Mouse (Mus musculus): ENCODE data around the gene Atxn7.

Atxn7 gene

DNA sequence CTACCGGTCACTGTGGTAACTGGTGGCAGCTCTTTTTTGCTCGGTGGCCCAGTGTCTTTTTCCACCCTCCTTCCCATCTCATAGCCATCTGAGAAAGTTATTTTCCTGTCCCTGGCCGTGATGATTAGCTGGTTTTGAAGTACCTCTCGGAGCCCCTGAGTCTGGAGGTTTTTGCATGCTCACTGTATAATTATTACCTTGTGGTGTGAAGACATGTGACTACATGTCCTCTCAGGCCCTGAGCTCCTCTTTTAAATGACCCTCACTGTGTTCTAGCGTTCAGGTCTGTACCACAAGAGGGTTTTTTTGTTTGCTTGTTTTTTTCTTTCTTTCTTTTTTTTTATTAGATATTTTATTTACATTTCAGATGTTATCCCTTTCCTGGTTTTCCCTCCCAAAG is 7.2 kb downstream of the Atxn7 start:
- no peak for TF ChIP-seq GATA4 (IDR thresholded peaks at IDR 0.05; ENCODE audit: insufficient replicate concordance, low read length)

DNA sequence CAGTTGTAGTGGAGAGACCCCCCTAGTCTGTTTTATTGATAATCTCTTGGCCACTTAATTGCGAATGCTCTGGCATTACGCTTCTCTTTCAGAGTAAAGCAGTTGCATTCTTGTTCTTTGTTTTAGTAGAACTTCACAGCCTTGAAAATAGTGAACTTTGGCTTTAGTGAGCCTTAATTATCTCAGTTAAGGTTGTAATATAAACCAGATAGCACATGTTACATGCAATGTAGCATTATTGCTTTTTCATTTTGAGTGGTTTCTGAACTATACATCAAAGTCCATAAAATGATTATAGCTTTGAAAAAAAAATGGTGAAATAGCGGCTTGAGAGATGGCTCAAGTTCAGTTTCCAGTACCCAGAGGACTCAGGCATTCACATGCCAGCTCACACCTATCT is 9.3 kb downstream of the Atxn7 start:
- TF ChIP-seq GATA4 (IDR thresholded peaks at IDR 0.05; ENCODE audit: insufficient replicate concordance, low read length) = no peak

DNA sequence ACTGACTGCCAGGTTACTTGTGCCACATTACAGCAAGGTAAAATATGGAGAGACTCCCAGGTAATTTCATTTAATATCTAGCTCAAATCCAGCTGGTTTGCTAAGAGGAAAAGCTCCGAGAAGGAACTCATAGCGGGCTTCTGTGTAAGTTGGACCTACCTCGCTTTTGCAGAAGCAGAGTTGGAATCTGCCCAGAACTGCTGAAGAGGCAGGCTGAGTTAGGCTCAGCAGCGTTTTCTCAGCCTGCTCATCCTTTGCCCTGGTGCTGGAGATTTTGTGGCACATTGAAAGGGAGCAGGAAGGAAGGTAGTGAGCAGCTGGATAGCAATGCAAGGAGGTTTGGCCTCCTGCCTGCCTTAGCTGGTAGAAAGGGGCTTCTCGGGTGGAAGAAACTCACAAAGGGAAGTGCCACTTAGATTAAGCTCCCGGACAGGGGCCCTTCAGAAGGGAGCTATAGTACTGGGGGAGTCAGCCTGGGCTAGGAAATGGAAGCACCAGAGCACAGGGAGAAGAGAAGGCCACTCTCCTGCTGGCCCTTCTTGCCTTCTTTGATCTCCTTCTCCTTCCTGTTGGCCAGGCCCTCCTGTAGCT is 10.5 kb downstream of the Atxn7 start:
- TF ChIP-seq GATA4 (IDR thresholded peaks at IDR 0.05; ENCODE audit: insufficient replicate concordance, low read length) = no peak

DNA sequence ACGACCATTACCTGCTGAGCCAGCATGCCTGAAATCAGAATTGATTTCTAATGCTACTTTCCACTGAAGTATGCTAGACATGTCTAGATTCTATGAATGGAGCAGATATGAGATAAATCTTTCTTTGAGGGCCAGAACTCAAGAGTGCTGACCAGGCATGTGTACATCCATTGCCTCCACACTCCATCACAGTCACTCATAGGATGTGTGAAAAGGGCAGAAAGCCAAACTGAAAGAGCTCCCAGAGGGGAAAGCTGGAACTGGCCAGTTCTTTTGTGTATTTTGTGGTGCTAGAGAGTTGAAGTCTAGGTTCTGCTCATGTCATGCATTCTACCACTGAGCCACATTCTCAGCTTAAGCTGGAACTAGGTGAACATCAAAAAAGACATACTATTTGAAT is 16.3 kb downstream of the Atxn7 start:
- TF ChIP-seq GATA4 (IDR thresholded peaks at IDR 0.05; ENCODE audit: insufficient replicate concordance, low read length) = no peak

DNA sequence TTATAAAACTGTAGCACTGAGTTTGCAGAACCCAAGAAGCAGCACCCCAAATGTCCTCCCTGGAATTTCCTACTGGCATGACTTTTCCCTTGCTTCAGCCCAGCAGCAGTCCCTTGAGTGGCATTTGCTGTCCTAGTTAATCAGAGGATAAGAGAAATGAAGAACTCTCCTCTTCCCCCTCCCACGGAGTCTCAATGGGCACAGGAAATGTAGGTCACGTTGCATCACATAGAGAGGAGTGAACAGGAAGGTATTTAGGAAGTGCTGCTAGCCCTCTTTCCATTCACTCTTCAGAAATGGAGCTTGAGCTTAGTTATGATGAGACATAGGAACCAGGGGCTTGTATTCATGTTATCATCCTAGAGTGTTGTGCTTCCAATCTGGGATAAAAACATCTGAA is 20.0 kb downstream of the Atxn7 start:
- no peak for TF ChIP-seq GATA4 (IDR thresholded peaks at IDR 0.05; ENCODE audit: insufficient replicate concordance, low read length)

DNA sequence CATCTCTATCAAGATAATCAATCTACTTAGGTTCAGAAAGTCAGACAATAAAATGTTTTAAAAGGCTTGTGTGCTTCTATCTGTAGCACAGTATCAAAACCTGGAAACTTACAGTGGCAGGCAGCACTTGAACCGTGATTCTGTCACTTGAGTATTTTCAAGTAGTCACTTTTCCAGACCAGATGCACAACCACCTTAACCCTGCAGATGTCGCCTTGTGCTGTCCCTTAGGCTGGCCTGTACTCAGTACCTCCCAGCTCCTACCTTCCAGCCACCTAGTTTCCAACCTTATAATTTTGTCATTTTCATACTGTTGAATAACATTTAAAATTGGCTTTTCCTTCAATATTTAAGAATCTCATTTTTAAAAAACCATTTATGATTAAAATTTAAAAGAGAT is 20.9 kb downstream of the Atxn7 start:
- TF ChIP-seq GATA4 (IDR thresholded peaks at IDR 0.05; ENCODE audit: insufficient replicate concordance, low read length) = no peak

DNA sequence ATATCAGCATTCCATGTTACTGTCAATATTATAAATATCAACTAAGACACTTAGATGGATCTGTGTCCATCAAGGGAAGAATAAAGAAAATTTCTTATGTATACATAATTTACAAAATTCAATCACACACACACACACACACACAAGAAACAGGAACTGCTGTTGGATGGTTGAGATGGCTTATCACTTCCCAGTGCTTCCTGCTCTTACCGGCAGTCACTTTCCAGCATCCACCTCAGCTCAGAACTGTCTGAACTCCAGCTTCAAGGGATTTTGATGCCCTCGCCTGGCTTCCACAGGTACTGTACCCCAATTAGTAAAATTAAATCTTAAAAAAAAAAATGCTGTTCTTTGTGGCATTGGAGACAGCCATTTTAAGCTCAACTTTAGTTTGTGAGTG is 27.2 kb downstream of the Atxn7 start:
- no peak for TF ChIP-seq GATA4 (IDR thresholded peaks at IDR 0.05; ENCODE audit: insufficient replicate concordance, low read length)

DNA sequence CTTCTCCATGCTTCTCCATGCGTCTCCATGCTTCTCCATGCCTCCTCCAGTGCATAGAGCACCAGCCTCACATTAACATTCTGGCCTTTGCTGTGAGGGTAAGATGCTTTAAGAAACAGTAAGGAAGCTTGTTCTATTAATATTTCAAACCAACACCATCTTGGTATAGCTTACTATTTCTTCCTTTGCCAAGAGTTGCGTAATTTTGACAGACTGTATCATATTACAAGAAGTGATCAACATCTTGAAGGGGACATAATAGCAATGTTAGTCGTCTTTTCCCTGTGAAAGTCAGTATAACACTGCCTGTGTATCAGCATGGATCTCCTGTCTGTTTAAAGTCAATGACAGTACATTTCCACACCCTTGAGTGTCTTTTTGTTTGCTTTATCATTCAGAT is 29.5 kb downstream of the Atxn7 start:
- no peak for TF ChIP-seq GATA4 (IDR thresholded peaks at IDR 0.05; ENCODE audit: insufficient replicate concordance, low read length)

DNA sequence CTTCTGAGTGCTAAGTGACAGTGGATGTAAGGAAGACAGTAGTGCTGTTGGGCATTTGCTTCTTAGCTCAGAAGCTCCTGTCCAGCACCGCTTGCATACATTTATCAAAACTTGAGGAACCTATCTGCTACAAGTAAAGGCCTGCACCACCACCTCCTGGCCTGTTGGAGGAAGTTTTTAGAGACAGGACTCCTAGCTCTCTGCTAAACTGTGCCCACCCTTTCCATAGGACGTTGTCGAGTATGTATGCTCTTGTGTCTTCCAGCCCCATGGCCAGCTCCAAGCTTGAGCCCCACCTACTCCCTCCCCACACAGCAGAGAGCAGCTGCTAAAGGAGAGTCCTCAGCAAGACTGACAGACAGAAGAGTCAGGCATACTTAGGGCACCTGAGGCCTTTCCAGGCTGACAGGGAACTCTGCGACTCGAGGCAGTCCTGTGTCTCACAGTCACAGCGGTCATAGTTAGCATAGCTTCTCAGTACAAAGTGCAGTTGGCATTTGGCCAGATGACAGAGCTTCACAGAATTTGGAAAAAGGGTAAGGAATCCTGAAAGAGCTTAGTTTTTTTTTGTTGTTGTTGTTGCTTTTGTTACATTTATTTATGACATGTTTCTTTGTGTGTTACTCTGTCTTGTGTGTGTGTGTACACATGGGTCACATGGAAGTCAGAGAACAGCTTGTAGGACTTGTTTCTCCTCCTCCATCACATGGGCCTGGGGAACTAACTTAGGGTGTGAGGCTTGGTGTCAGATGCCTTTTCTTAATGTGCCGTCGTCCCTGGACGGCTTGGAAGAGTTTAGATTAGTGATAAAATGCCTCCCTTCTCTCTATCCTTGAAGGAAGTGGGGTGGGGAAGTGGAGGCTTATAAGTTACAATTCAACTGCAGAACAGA is 34.2 kb downstream of the Atxn7 start:
- TF ChIP-seq GATA4 (IDR thresholded peaks at IDR 0.05; ENCODE audit: insufficient replicate concordance, low read length) = no peak

DNA sequence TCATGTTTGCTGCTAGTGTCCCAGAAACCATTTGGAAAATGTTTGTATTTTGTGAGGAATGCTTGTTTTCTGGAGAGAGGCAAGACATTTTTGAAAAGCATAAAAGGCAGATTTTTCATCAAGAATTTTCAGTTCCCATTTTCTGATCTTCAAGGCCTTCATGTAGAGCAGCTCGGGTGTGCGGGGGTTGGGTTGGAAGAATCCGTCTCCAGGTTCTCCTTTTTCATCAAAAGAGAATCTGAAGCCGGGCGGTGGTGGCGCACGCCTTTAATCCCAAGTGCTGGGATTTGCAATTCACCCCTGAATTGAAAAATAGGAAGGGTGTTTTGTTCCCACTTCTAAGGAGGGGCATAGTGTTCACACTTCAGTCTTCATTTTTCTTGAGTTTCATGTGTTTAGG is 41.5 kb downstream of the Atxn7 start:
- TF ChIP-seq GATA4 (IDR thresholded peaks at IDR 0.05; ENCODE audit: insufficient replicate concordance, low read length) = no peak

DNA sequence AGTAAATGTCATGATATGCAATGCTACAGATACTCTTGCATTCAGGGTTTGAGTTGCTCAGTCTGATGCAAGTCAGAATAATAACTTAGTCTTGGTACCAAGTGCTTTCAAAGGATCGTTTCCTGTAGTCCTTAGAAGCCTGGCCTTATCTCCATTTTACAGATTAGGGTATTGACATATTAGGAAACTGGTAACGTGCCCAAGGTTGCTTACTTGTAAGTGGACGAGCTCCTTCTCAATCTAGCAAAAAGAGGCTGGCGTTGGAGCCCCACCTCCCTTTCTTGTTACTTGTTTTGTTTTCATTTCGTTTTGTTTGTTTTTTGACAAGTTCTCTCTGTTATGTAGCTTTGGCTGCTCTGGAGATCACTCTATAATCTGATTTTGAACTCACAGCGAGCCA is 48.5 kb downstream of the Atxn7 start:
- TF ChIP-seq GATA4 (IDR thresholded peaks at IDR 0.05; ENCODE audit: insufficient replicate concordance, low read length) = peak; percentile 43; the same call in 1 of the 2 replicates

DNA sequence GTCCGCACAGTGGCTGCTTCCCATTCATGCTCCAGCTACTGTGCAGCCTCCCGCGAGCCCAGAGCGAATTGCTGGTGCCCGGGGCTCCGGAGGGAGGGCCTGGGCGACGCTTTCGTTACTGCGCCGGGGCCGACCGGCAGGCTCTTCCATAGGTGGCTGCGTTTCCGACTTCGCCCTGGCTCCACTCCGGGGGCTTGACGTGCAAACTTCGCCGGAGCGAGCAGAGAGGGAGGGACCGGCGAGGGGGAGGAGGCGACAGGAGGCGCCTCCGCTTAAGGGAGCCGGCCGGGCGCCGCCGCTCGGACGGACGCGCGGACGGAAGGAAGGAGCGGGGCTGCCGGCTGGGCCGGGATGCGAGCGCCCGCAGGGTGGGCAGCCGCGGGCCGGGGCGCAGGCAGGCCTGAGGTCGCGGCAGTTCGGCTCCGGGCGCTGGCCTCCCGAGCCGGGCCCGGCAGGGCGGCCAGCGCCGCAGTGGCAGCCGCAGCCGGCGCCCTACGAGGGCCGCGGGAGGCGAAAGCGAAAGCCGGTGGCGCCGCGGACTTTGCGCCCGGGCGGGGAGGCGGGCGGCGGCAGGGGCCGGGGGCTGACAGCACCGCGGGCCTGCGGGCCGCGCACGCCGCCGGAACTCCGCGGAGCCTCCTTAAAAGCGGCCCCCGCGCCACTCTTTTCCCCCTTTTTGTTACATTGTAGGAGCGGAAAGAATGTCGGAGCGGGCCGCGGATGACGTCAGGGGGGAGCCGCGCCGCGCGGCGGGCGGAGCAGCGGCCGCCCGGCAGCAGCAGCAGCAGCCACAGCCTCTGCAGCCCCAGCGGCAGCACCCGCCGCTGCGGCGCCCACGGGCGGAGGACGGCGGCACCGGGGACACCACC is 51.4 kb downstream of the Atxn7 start:
- TF ChIP-seq GATA4 (IDR thresholded peaks at IDR 0.05; ENCODE audit: insufficient replicate concordance, low read length) = no peak

DNA sequence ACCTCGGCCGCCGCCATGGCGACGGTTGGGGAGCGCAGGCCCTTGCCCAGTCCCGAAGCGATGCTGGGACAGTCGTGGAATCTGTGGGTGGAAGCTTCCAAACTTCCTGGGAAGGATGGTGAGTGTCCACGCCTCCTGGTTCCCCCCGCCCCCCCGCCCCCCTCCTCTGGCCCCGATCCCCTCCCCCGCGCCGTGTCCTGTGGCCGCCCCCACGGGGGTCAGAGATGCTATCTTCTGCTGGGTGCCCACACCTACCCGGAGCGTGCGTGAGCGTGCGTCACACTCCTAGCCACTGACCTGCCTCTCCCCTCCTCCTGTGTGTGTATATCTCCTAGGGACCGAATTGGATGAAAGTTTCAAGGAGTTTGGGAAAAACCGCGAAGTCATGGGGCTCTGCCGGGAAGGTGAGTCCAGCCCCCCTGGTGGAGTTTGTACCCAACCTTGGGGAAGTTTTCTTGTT is 52.0 kb downstream of the Atxn7 start:
- TF ChIP-seq GATA4 (IDR thresholded peaks at IDR 0.05; ENCODE audit: insufficient replicate concordance, low read length) = no peak

DNA sequence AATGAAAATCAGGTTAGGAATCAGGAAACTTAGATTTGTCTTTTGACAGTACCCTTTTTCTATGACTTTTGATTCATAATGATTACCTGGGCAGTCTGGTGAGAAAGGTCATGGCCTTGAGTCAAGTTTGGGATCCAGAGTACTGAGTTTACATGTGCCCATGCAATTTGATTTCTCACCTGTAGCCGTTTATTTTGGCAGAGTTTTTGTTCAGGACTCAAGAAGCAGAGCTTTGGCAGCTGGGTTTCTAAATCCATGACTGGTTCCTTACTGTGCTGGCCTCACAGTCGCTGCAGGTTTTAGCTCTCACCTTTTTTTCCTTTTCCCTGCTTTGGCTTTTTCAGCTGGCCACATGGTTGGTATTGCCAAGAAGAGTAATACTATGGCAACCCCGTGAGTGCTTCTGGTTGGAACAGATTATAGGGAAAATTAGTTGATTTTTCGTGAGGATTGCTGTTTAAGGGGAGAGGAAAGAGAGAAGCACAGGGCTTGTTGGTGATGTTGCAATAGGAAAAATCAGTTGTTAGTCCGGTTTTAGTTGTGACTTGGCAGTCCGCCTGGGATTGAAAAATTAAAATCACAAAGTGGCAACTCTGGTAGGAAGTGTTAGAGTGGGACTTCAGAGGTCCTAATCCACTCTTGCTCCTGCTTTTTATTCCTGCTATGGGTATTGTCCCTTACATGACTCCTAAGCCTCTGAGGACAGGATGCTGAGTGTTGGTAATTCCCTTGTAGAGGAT is 53.6 kb downstream of the Atxn7 start:
- TF ChIP-seq GATA4 (IDR thresholded peaks at IDR 0.05; ENCODE audit: insufficient replicate concordance, low read length) = no peak
